Mouse (Mus musculus): ENCODE data around the gene Cers2. TPM values are rescaled to one million over a fixed set of nuclear protein-coding genes. Genes with fewer than 3 reads are reported as not detected.
"Not testable (repeated sequence)": the region's sequence is repeated elsewhere in the genome, so short reads cannot be mapped to it uniquely, and the experiment has no call there.

Gene Cers2
- polyA plus RNA-seq, 1 experiment from 2014 or later = 221 TPM

GRCm38 (mm10) chr3:95319110-95319509 is 4.5 kb downstream of the Cers2 start:
- 39% methylated on average over 2 of the region's 2 CpGs for WGBS
- Histone ChIP-seq H3K27me3 (ENCODE audit: control insufficient read depth, insufficient read depth, low read depth, low read length) (no peaks in the 10 kb centered on the region), H3K27ac (ENCODE audit: low read length) (peak overlapping the region; percentile 80), H3K36me3 (ENCODE audit: control insufficient read depth, insufficient read depth, low read length) (peaks cover 34% of the 10 kb centered on the region), H3K4me3 (ENCODE audit: low read length) (no peak overlapping the region), H3K9me3 (ENCODE audit: control insufficient read depth, low read length) (no peaks in the 10 kb centered on the region), H3K4me2 (ENCODE audit: low read depth, low read length) (peak overlapping the region; percentile 39; the same call in 1 of the 2 replicates), H3K4me1 (replicated peaks; ENCODE audit: control insufficient read depth, insufficient read depth, low read length) (peaks cover 32% of the 10 kb centered on the region), H3K9ac (ENCODE audit: low read length) (no peak overlapping the region)
- no peak for ATAC-seq (ENCODE audit: low read depth)

DNA sequence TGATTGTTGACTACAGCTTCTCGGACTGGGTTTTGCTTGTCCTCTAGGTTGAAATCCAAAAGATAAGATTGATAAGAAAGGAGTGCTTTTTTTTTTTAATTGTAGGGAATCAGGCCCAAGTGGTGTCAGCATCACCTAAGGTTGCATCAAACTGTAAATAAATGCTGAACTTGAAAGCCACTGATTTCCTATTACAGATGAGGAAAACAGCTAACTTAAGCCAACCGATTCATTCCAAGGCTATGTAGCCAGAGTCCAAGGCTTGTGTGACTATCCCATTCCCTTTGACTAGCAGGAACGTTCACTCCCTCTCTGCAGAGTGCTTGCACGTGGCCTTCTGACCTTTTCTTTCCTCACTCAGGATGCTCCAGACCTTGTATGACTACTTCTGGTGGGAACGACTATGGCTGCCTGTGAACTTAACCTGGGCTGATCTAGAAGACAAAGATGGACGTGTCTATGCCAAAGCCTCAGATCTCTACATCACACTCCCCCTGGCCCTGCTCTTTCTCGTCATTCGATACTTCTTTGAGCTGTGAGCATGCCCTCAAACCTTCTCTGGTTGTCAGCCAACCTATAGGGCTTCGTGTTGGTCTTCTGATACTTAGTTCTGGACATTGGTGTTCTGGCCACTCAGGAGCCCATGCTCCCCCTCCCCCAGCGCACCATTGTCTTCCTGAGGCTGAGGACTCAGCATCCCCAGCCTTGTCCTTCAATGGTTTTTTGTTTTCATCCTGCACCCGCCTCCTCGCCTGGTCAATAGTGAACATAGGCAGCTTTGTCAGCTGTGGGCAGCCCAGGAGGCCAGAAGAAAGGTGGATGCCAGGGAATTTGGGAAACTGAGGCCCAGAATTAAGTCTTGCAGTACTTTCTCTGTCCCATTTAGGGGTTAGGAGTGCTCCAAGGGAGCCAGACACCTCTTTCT is 5.4 kb downstream of the Cers2 start:
- ATAC-seq (ENCODE audit: low read depth) = no peak
- H3K9ac ChIP-seq (ENCODE audit: low read length) = no peak overlapping the region
- no peaks in the 10 kb centered on the region for H3K9me3 ChIP-seq (ENCODE audit: control insufficient read depth, low read length)
- no peak overlapping the region for H3K27ac ChIP-seq (ENCODE audit: low read length)
- no peaks in the 10 kb centered on the region for H3K27me3 ChIP-seq (ENCODE audit: control insufficient read depth, insufficient read depth, low read depth, low read length)
- peaks cover 28% of the 10 kb centered on the region for H3K4me1 ChIP-seq (replicated peaks; ENCODE audit: control insufficient read depth, insufficient read depth, low read length)
- no peak overlapping the region for H3K4me2 ChIP-seq (ENCODE audit: low read depth, low read length)
- 60% methylated on average over 12 of the region's 12 CpGs for WGBS
- no peak overlapping the region for H3K4me3 ChIP-seq (ENCODE audit: low read length)
- peaks cover 42% of the 10 kb centered on the region for H3K36me3 ChIP-seq (ENCODE audit: control insufficient read depth, insufficient read depth, low read length)

DNA sequence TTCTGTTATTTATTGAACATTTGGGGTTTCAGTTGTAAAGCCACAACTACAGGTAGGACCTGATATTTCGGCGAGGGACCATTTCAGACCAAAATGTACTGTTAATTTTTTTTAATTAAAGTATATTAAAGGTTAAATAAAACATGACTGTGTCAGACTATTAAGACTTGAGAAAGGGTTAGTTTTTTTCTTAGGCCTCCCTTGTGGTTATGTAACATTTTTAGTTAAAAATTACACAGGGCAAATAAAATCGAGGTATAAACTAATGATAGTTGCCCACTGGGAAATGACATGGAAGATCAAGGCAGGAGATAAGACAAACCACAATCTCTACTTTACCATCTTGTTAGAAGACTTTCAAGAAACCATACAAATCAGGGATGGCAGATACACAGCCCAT is 8.8 kb downstream of the Cers2 start:
- H3K4me3 ChIP-seq (ENCODE audit: low read length) = no peak overlapping the region
- no peak overlapping the region for H3K9ac ChIP-seq (ENCODE audit: low read length)
- H3K9me3 ChIP-seq (ENCODE audit: control insufficient read depth, low read length) = no peaks in the 10 kb centered on the region
- H3K4me2 ChIP-seq (ENCODE audit: low read depth, low read length) = no peak overlapping the region
- no peak overlapping the region for H3K27ac ChIP-seq (ENCODE audit: low read length)
- H3K36me3 ChIP-seq (ENCODE audit: control insufficient read depth, insufficient read depth, low read length) = peaks cover 63% of the 10 kb centered on the region
- 84% methylated on average over 3 of the region's 3 CpGs for WGBS
- H3K27me3 ChIP-seq (ENCODE audit: control insufficient read depth, insufficient read depth, low read depth, low read length) = no peaks in the 10 kb centered on the region
- peaks cover 9% of the 10 kb centered on the region for H3K4me1 ChIP-seq (replicated peaks; ENCODE audit: control insufficient read depth, insufficient read depth, low read length)
- ATAC-seq (ENCODE audit: low read depth) = no peak

- ATAC-seq (ENCODE audit: low read depth) = no peak
- Histone ChIP-seq H3K27me3 (ENCODE audit: control insufficient read depth, insufficient read depth, low read depth, low read length) (no peaks in the 10 kb centered on the region), H3K4me3 (ENCODE audit: low read length) (no peak overlapping the region), H3K27ac (ENCODE audit: low read length) (no peak overlapping the region), H3K36me3 (ENCODE audit: control insufficient read depth, insufficient read depth, low read length) (peaks cover 63% of the 10 kb centered on the region), H3K9me3 (ENCODE audit: control insufficient read depth, low read length) (no peaks in the 10 kb centered on the region), H3K4me2 (ENCODE audit: low read depth, low read length) (no peak overlapping the region), H3K9ac (ENCODE audit: low read length) (no peak overlapping the region), H3K4me1 (replicated peaks; ENCODE audit: control insufficient read depth, insufficient read depth, low read length) (no peaks in the 10 kb centered on the region)
- WGBS = 83% methylated on average over 6 of the region's 6 CpGs
Measured at GRCm38 (mm10) chr3:95324454-95325144, 10.0 kb downstream of the Cers2 start.

DNA sequence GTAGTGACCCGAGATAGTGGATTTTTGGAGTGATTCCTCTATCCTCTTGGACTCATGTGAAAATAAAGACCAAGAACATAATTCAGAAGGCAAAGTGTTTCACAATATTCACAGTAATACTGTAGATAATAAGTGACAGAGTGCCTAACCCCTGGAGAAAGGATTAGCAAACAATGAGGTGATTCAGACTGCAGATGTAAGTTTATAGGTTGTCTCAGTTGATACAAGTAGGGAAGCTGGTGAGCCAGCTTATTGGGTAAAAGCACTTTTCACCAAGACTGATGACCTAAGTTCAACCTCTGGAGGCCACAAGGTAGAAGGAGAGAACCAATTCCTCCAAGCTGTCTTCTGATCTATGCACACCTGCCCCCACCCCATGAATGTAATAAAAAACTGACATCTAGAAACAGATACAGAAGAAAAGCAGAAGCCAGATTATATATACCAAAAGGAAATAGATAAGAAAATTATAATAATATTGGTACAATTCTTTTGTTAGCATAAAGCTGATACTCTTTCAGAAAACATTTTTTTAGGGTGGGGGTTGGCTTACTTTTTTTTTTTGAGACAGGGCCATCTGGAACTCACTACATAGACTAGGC is 14.3 kb downstream of the Cers2 start:
- no peak overlapping the region for H3K4me2 ChIP-seq (ENCODE audit: low read depth, low read length)
- H3K27ac ChIP-seq (ENCODE audit: low read length) = no peak overlapping the region
- H3K36me3 ChIP-seq (ENCODE audit: control insufficient read depth, insufficient read depth, low read length) = peaks cover 51% of the 10 kb centered on the region
- H3K27me3 ChIP-seq (ENCODE audit: control insufficient read depth, insufficient read depth, low read depth, low read length) = no peaks in the 10 kb centered on the region
- H3K9ac ChIP-seq (ENCODE audit: low read length) = no peak overlapping the region
- ATAC-seq (ENCODE audit: low read depth) = no peak
- no peaks in the 10 kb centered on the region for H3K4me1 ChIP-seq (replicated peaks; ENCODE audit: control insufficient read depth, insufficient read depth, low read length)
- 88% methylated on average over 1 of the region's 1 CpGs for WGBS
- no peak overlapping the region for H3K4me3 ChIP-seq (ENCODE audit: low read length)
- H3K9me3 ChIP-seq (ENCODE audit: control insufficient read depth, low read length) = no peaks in the 10 kb centered on the region

DNA sequence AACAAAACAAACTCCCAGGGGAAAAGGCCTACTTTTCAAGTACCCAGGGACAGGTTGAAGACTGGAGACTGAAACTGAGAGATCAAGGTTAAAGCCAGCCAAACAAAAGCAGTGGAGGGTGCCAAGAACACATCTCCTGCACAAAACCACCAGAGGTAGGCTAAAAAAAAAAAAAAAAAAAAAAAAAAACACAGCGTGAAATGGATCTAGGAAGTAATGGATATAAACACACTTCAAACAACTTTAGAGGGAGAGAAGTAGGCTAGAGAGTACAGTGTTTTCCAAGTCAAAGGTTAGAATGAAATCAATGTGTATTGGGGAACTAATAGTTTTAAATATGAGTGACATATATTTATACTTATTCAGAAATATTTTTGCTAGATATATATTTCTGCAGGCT is 16.9 kb downstream of the Cers2 start:
- Histone ChIP-seq H3K9ac (ENCODE audit: low read length) (no peak overlapping the region), H3K4me1 (replicated peaks; ENCODE audit: control insufficient read depth, insufficient read depth, low read length) (no peaks in the 10 kb centered on the region), H3K4me2 (ENCODE audit: low read depth, low read length) (no peak overlapping the region), H3K9me3 (ENCODE audit: control insufficient read depth, low read length) (no peaks in the 10 kb centered on the region), H3K4me3 (ENCODE audit: low read length) (no peak overlapping the region), H3K27me3 (ENCODE audit: control insufficient read depth, insufficient read depth, low read depth, low read length) (no peaks in the 10 kb centered on the region), H3K27ac (ENCODE audit: low read length) (no peak overlapping the region), H3K36me3 (ENCODE audit: control insufficient read depth, insufficient read depth, low read length) (peaks cover 42% of the 10 kb centered on the region)
- 67% methylated on average over 1 of the region's 1 CpGs for WGBS
- no peak for ATAC-seq (ENCODE audit: low read depth)

DNA sequence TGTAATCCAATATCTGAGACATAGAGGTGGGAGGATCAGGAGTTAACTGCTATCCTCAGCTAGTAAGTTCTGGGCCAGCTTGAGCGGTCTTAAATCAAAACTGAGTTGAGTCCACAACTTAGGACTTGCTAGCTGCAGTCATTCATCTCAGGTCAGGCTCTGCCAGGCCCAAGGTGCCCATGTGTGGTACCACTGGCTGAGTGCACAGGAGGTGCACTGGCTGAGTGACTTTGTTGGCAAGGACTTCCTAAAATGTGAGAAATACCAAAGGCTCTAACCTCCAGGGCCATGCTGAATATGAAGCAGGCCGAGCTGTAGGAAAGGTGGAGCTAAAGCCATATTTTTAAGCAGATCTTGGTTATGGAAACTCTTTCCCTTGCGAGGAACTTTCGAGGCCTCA is 22.8 kb downstream of the Cers2 start:
- WGBS = 91% methylated on average over 4 of the region's 4 CpGs
- no peak overlapping the region for H3K9ac ChIP-seq (ENCODE audit: low read length)
- no peaks in the 10 kb centered on the region for H3K9me3 ChIP-seq (ENCODE audit: control insufficient read depth, low read length)
- no peaks in the 10 kb centered on the region for H3K4me1 ChIP-seq (replicated peaks; ENCODE audit: control insufficient read depth, insufficient read depth, low read length)
- H3K27me3 ChIP-seq (ENCODE audit: control insufficient read depth, insufficient read depth, low read depth, low read length) = no peaks in the 10 kb centered on the region
- no peak overlapping the region for H3K4me3 ChIP-seq (ENCODE audit: low read length)
- ATAC-seq (ENCODE audit: low read depth) = no peak
- H3K4me2 ChIP-seq (ENCODE audit: low read depth, low read length) = no peak overlapping the region
- H3K27ac ChIP-seq (ENCODE audit: low read length) = no peak overlapping the region
- peaks cover 56% of the 10 kb centered on the region for H3K36me3 ChIP-seq (ENCODE audit: control insufficient read depth, insufficient read depth, low read length)

DNA sequence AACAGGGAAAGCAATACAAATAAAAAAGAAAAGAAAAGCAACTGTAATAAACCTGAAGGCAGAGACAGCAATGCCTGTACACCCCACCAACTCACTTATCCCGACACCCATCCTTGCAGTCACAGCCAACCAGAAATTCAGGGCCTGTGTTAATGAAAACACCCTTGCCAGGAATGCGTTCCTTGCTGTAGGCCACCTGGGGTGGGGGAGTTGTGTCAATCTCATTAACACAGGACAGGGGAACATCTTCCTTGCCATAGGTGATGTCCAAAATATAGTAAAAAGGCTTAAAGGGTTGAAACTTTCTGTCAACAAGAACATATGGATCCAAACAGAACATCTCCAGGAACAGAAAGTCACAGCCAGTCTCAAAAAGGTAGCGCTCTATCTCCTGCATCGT is 23.7 kb downstream of the Cers2 start:
- no peak overlapping the region for H3K4me2 ChIP-seq (ENCODE audit: low read depth, low read length)
- no peak overlapping the region for H3K9ac ChIP-seq (ENCODE audit: low read length)
- ATAC-seq (ENCODE audit: low read depth) = no peak
- H3K4me1 ChIP-seq (replicated peaks; ENCODE audit: control insufficient read depth, insufficient read depth, low read length) = no peaks in the 10 kb centered on the region
- H3K27me3 ChIP-seq (ENCODE audit: control insufficient read depth, insufficient read depth, low read depth, low read length) = no peaks in the 10 kb centered on the region
- peaks cover 58% of the 10 kb centered on the region for H3K36me3 ChIP-seq (ENCODE audit: control insufficient read depth, insufficient read depth, low read length)
- no peak overlapping the region for H3K4me3 ChIP-seq (ENCODE audit: low read length)
- H3K27ac ChIP-seq (ENCODE audit: low read length) = no peak overlapping the region
- H3K9me3 ChIP-seq (ENCODE audit: control insufficient read depth, low read length) = no peaks in the 10 kb centered on the region
- 88% methylated on average over 4 of the region's 4 CpGs for WGBS

GRCm38 (mm10) chr3:95343356-95344000 is 28.9 kb downstream of the Cers2 start:
- not testable (repeated sequence) for H3K4me2 ChIP-seq (ENCODE audit: low read depth, low read length); ATAC-seq (ENCODE audit: low read depth)
- 92% methylated on average over 9 of the region's 9 CpGs for WGBS

More at GRCm38 (mm10) chr3:95343356-95344000, 28.9 kb downstream of the Cers2 start:
- H3K9me3 ChIP-seq (ENCODE audit: control insufficient read depth, low read length); H3K9ac ChIP-seq (ENCODE audit: low read length); H3K27me3 ChIP-seq (ENCODE audit: control insufficient read depth, insufficient read depth, low read depth, low read length); H3K4me1 ChIP-seq (replicated peaks; ENCODE audit: control insufficient read depth, insufficient read depth, low read length); H3K4me3 ChIP-seq (ENCODE audit: low read length); H3K27ac ChIP-seq (ENCODE audit: low read length): not testable (repeated sequence)
- H3K36me3 ChIP-seq (ENCODE audit: control insufficient read depth, insufficient read depth, low read length) = peaks cover 51% of the 10 kb centered on the region

Measured in lung, embryonic 16.5 days (tissue).